Mouse (Mus musculus) embryo, embryonic 11.5 days (tissue): ENCODE results near the gene Sdc4.

Source experiments
- DNase-seq: peaks from one replicate; pipeline ENCODE4 v3.0.0-alpha.2; 2012; ENCODE audit warnings: low read depth, low spot score

The Sdc4 gene

DNA sequence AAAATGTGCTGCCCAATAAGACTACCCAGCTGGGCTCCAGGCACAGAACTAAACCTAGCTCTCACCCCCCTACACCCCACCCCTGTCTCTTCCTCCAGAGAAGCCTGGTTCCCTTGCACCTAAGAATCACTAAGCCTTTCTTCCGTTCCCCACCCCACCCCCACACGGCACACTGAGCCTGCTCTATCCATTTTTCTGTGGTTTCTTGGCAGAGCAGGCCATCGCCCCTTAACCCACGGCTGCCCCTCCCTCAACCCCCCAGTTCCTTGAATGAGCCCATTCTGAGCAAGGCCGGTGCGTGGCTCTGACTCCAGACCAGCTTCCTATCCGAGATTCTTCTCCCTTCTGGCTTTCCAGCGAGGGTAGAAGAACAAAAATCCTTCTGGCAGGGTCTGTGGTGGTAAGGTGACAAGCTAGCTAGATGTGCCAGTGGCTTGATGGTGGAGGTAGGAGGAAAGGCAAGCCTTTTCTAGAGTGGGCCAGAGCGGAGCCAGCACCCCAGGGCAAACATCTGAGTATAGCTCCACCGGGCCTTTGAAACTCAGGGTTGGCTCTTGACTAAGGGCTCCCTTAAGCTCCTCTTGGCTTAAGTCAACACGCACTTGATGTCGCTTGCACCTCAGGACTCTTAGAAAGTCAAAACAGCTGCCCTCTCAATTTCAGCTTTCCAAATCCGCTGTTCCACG lies 40.1 kb downstream of the Sdc4 start:
- DNase-seq, result no peak

DNA sequence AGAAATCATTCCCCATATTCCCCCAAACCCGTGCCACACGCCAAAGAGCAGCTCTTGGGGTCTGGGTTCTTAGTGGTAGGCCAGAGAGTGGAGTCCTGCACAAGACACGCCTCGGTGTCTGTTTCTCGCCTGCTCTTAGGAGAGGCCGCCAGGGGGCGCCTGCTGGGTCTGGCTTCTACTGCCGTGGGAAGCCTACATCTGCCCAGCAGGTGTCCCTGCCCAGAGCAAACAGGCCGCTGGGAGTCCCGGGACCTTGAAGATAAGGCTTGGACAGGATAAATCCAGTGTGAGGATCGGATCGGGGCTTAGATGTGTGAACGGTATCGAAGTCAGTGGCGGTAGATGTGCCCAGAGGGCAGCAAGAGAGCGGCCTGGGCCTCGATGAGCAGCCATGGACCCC lies 40.8 kb downstream of the Sdc4 start, which contains the start of gene Rbpjl:
Gene Rbpjl, plus strand, starts transcription at position 236 of the 400 bp plus-strand sequence.
- DNase-seq, result peak; percentile 66

DNA sequence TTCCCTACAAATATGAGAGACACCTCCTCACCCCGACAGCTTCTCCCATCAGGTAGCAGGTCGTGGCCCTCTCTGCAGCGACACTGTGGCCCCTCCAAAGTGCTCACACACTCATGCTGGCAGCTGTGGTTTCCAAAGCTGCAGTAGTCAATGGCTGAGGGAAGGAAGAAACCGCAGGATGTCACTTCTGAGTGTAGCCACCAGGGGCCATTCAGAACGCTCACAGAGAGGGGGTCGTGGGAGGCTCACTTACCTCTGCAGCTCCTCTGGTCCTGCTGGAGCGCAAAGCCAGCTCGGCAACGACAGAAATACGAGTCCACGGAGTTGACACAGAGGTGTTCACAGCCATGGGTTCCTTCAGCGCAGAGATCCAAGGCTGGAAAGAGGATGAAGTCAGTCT lies 46.8 kb downstream of the Sdc4 start:
- no peak for DNase-seq

DNA sequence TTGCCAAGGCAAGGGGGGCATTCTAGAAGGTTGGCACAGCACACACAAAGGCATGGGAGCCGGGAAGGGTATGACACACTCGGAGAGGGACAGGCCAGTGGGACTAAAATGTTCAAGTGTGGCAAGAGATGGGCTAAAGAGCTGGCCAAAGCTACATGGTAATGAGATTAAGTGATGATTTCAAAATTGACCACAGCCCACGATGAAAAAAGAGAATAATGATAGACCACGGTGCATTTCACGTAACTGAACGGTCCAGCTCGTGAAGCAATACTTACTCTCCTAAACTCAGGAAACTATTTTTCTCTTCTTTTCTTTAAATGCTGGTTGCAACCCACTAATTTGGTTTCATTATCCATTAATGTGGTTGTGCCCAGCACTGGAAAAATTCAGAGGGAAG lies 47.6 kb downstream of the Sdc4 start:
- no peak for DNase-seq

DNA sequence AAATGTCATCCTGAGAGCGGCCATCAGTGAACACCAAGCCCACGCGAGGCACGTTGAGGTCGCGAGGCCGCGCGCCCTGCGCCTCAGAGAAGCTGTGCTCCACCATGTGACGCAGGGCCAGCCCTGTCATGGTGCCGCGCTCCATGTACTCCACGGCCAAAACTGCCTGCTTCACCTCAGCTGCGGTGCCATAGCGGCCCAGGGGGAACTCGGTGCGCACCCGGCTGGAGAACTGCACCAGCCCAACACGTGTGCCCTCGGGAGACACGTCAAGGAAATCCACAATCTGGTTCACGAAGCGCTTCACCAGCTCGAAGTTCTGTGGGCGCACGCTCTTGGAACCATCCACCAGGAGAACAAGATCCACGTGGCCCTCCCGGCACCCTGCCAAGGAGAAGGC lies 50.6 kb downstream of the Sdc4 start:
- DNase-seq, result no peak

DNA sequence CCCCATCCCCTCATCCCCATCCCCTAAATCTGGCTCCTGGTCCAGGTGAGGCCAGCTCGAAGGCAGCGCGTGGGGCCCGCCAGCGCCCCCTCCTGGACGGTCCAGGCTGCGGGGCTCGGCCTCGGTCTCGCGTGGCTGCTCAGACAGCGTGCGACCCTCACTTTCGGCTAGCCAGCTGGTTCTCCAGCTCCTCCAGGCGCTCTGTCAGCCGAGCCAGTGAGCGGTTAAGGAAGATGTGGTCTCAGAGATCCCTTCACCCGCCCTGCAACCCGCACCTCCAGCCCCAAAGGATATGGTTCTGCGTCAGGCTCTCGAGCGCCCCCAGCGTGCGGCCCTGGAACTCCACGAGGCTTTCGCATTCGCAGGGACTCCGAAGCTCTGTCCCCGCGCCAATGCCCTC lies 54.2 kb downstream of the Sdc4 start:
- DNase-seq, result peak; percentile 72

DNA sequence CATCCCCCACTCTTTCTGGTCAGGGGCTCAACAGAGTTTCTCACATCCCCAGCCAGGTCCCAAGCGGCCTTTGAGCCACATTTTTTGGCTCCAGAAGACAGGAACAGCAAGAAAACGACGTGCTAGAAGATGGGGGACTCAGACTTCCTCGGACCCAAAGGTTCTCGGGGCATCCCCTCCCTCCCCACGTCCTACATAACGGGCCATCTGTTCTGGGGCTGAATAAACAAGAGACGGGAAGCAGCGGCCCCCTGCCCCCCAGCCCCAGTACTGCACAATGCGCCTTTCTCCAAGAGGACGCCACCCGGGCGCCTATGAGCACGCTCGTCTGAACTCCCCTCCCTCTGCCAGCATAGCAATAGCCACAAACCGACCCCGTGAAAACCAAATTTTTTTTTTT lies 54.7 kb downstream of the Sdc4 start, which contains the start of gene Slpi:
Gene Slpi, minus strand, starts transcription at position 76 of the 400 bp plus-strand sequence.
- no peak for DNase-seq

DNA sequence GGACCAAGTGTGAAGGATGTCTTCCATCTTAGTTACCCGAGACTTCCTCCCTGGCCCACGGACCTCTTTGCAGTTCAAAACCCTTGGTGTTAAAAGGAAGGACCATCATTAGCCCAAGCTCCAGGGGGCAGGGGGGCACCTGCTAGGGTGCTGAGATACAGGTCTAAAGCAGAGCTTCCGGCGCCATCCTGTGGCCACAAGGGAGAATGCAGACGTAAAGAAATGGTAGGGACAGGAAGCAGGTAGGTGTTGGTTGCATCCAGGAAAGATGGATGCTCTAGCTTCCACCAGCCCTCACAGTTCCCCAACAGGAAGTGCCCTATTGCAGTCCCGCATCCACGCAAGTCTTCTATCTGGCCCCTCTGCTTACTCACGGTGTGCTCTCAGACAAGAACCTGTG lies 56.7 kb downstream of the Sdc4 start:
- no peak for DNase-seq

DNA sequence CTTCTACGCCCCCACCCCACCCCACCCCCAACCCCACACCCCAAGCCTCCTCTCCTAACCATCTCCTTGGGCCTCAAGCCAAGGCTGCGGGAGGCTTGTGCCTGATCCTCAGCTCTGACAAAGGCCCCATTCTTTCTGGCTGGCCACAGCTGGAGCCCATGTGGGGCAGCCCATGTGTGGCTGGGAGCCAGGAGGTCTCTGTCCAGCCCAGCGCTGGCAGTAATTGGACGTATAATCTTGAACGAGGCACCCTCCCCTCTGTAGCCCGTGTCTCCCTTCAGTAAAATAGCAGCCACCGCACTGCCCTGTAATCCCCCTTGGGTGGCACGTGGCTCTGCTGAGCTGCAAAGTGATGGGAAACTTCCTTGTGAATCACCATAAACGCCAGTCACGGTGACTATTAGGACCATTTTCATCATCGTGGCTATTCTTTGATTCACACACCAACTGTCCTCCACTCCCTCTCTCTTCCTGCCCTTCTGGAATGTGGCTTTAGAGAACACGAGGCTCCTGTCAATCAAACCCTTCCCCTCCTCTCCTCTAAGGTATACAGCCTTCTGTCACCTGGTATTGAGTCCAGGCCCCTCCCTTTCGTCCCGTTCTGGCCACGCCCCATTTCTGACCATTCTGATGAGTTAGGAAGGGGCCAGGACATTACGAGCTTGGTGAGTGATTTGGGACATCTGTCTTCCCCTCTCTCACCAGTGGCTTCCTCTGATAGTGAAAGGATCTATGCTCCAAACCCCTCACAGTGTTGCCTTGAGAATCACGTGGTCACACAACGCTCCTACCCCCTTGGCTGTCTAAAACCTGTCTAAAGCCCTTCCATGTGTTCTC lies 57.5 kb downstream of the Sdc4 start:
- DNase-seq, result no peak

DNA sequence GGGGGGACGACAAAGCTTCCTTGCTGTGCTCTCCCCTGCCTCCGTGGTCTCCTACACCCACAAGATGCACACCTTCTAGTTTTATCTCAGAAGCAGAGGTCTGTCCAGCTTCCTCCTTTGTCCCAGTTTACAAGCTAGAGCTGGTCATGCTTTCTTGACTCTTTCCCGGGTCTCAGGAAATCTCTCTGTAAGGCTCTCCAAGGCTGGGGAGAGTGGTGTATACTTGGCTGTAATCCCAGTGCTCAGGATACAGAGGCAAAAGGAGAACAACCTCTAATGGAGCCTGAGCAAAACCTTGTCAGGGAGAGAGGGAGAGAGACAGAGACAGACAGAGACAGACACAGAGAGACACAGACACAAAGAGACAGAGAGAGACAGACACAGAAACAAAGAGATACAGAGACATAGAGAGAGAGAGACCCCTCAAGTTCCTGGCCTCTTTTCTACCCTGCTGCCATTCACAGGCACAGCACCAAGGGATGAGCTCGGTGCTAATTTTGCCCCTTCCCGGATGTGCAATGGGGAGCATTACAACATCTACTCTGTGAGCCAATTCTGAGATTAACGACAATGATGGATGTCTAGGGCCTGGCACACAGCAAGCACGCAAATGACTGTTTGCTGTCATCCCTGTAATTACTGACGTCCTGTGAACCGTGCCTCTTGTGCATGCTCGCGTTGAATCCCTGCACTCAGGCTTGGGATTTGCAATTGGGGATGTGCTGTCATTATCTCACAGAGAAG lies 59.9 kb downstream of the Sdc4 start:
- no peak for DNase-seq

DNA sequence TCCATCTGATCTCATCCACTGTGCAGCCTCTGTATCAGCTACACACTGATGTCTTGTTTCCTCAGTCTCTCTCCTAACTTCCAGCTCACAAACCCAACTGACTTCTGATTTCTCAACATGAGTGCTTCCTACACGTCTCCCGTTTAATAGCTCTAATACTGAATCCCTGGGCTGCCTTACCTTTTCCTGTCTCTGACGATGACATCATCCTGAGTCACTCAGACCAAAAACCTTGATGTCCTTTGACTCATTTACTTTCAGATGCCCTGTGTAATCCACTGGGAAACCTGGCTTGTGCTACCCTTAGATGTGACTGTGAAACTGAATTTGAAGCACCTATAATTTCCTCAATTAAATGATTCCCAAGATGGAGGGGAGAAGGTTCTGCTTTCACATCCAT lies 60.7 kb downstream of the Sdc4 start:
- no peak for DNase-seq

DNA sequence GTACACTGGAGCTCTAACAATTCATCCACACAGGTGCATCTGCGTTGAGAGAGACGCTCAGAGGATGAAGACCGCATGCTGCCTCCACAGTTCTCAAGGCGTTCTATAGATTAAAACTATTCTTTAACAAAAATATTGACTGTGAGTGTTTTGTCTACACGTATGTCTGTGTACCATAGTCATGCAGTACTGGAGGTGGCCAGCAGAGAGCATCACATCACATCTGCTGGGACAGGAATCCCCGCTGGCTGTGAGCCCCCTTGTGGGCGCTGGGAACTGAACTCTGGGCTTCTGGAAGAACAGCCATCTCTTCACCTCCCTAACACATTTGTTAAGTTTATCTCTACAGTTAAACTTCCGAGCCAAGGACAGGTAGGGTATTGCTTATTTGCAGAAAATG lies 62.0 kb downstream of the Sdc4 start:
- no peak for DNase-seq

DNA sequence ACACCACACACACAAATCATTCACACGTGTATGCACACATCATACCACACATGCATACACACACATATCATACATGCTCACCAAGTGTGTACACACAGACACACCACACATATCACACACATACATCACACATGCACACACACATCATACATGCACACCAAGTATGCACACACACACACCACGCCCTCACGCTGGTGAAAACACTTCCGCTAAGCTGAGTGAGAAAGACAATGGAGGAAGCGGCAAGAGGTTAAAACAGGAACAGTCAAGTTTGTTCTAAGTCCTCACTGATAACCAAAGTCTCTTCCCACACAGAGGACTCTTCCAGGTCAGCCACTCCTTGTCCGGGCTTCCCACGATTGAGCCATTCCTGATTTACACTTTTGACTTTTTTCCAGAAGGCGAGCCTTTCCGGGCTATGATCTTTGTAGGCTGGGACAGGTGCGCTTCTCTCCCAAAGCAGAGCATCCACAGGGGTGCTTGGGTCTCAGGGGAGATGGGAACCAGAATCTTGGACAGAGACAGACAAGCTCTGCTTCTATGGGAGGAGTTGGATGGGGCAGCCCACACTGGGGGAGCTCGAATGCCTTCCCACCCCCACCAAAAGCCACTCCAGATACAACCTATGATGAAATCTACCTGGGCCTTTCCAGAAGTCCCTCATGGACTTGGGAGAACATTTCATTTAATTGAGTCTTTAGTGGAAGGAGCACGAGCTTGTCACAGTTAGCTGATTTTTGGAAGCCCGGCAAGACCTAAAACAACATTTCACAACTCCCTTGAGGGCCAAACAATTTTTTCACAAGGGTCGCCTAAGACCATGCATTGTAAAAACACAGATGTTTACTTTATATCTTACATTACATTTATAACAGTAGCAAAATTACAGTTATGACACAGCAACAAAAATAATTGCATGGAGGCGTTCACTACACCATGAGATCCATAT lies 65.9 kb downstream of the Sdc4 start:
- no peak for DNase-seq
